Mouse (Mus musculus) erythroblast, embryonic 14.5 days (primary cell): Measurements from ENCODE around the gene Gm8947. TPM values are rescaled to one million over a fixed set of nuclear protein-coding genes. Genes with fewer than 3 reads are reported as not detected.

Experiments used
- H3K27me3 ChIP-seq: 2 replicates; pipeline ENCODE4 v1.6.1; 2012; ENCODE audit warnings: inconsistent platforms; ENCODE audit not compliant: control insufficient read depth
- H3K36me3 ChIP-seq: 2 replicates; pipeline ENCODE4 v1.6.1; 2012; ENCODE audit warnings: mild to moderate bottlenecking, inconsistent platforms; ENCODE audit not compliant: control insufficient read depth
- H3K4me1 ChIP-seq: 2 replicates; pipeline ENCODE4 v1.6.1; 2012; ENCODE audit warnings: inconsistent platforms; ENCODE audit not compliant: control insufficient read depth
- H3K4me3 ChIP-seq: replicated peaks from 2 replicates; pipeline ENCODE3; 2012; ENCODE audit warnings: moderate library complexity, mild to moderate bottlenecking, inconsistent platforms
- H3K9me3 ChIP-seq: 2 replicates; pipeline ENCODE4 v1.6.1; 2012; ENCODE audit warnings: low read length, inconsistent platforms, mixed read lengths; ENCODE audit not compliant: control insufficient read depth
- GATA1 ChIP-seq: IDR thresholded peaks from 2 replicates; pipeline ENCODE4 v1.6.1; 2012; ENCODE audit warnings: low read length, inconsistent platforms, mixed read lengths
- TAL1 ChIP-seq: IDR thresholded peaks from 3 replicates; pipeline ENCODE4 v1.6.1; 2012; ENCODE audit warnings: low read length, inconsistent platforms, mixed read lengths
- polyA plus RNA-seq: library from polyadenylated mRNA; stranded (reverse); fragments of >175 nt; gene quantifications from 2 replicates; pipeline ENCODE4 v1.2.3, GENCODE M21; 2012

Gene Gm8947
- polyA plus RNA-seq, 1 experiment = not detected

- Histone ChIP-seq H3K9me3 (no peaks in the 10 kb centered on the region), H3K4me3 (no peak overlapping the region), H3K27me3 (no peaks in the 10 kb centered on the region), H3K4me1 (no peaks in the 10 kb centered on the region), H3K36me3 (no peaks in the 10 kb centered on the region)
- TF ChIP-seq TAL1 (no peak), GATA1 (no peak)
These were observed 31.2 kb downstream of the Gm8947 start for GRCm38 (mm10) chr1:151223377-151223776.

- TF ChIP-seq GATA1 = no peak
- no peak for TF ChIP-seq TAL1
- Histone ChIP-seq H3K36me3 (no peaks in the 10 kb centered on the region), H3K27me3 (no peaks in the 10 kb centered on the region), H3K9me3 (no peaks in the 10 kb centered on the region), H3K4me3 (no peak overlapping the region), H3K4me1 (no peaks in the 10 kb centered on the region)
These were observed 32.4 kb downstream of the Gm8947 start for GRCm38 (mm10) chr1:151224536-151224935.

- Histone ChIP-seq H3K4me1 (no peaks in the 10 kb centered on the region), H3K27me3 (no peaks in the 10 kb centered on the region), H3K4me3 (no peak overlapping the region), H3K9me3 (no peaks in the 10 kb centered on the region), H3K36me3 (no peaks in the 10 kb centered on the region)
- TF ChIP-seq TAL1 (no peak), GATA1 (no peak)
These were observed 35.3 kb downstream of the Gm8947 start for GRCm38 (mm10) chr1:151227506-151227905.

GRCm38 (mm10) chr1:151228320-151228989, 36.3 kb downstream of the Gm8947 start:
- H3K4me1 ChIP-seq = no peaks in the 10 kb centered on the region
- H3K27me3 ChIP-seq = no peaks in the 10 kb centered on the region
- H3K36me3 ChIP-seq = no peaks in the 10 kb centered on the region
- TF ChIP-seq TAL1 = no peak
- no peak for TF ChIP-seq GATA1
- no peaks in the 10 kb centered on the region for H3K9me3 ChIP-seq
- H3K4me3 ChIP-seq = no peak overlapping the region

- Histone ChIP-seq H3K9me3 (no peaks in the 10 kb centered on the region), H3K4me3 (no peak overlapping the region), H3K27me3 (peaks cover 3% of the 10 kb centered on the region; the same call in 1 of the 2 replicates), H3K4me1 (no peaks in the 10 kb centered on the region), H3K36me3 (no peaks in the 10 kb centered on the region)
- TF ChIP-seq GATA1 = no peak
- TF ChIP-seq TAL1 = no peak
These were observed 40.2 kb downstream of the Gm8947 start for GRCm38 (mm10) chr1:151232346-151232745.

GRCm38 (mm10) chr1:151233756-151234155, 41.6 kb downstream of the Gm8947 start:
- Histone ChIP-seq H3K36me3 (no peaks in the 10 kb centered on the region), H3K27me3 (peaks cover 3% of the 10 kb centered on the region; the same call in 1 of the 2 replicates), H3K4me1 (peaks cover 7% of the 10 kb centered on the region), H3K9me3 (no peaks in the 10 kb centered on the region), H3K4me3 (no peak overlapping the region)
- TF ChIP-seq GATA1 = no peak
- TF ChIP-seq TAL1 = no peak

GRCm38 (mm10) chr1:151235574-151235973, 43.4 kb downstream of the Gm8947 start:
- no peak for TF ChIP-seq TAL1
- TF ChIP-seq GATA1 = no peak
- Histone ChIP-seq H3K27me3 (peaks cover 3% of the 10 kb centered on the region; the same call in 1 of the 2 replicates), H3K36me3 (no peaks in the 10 kb centered on the region), H3K4me3 (no peak overlapping the region), H3K4me1 (peaks cover 7% of the 10 kb centered on the region), H3K9me3 (no peaks in the 10 kb centered on the region)

GRCm38 (mm10) chr1:151236141-151236930, 44.2 kb downstream of the Gm8947 start:
- Histone ChIP-seq H3K4me1 (peaks cover 7% of the 10 kb centered on the region), H3K4me3 (no peak overlapping the region), H3K27me3 (peaks cover 3% of the 10 kb centered on the region; the same call in 1 of the 2 replicates), H3K9me3 (no peaks in the 10 kb centered on the region), H3K36me3 (no peaks in the 10 kb centered on the region)
- TF ChIP-seq GATA1 (no peak), TAL1 (no peak)

- Histone ChIP-seq H3K4me3 (no peak overlapping the region), H3K9me3 (no peaks in the 10 kb centered on the region)
- TF ChIP-seq GATA1 = no peak
- no peak for TF ChIP-seq TAL1
These were observed 45.6 kb downstream of the Gm8947 start for GRCm38 (mm10) chr1:151237780-151238179.

More at GRCm38 (mm10) chr1:151237780-151238179, 45.6 kb downstream of the Gm8947 start:
- H3K4me1 ChIP-seq = peaks cover 7% of the 10 kb centered on the region
- H3K36me3 ChIP-seq = no peaks in the 10 kb centered on the region
- H3K27me3 ChIP-seq = peaks cover 3% of the 10 kb centered on the region; the same call in 1 of the 2 replicates
